ENCODE assay signal across 23 mouse cellular contexts in genomic region chr10:5070941-5071231, GRCm38 (mm10). TPM values are rescaled to one million over a fixed set of nuclear protein-coding genes. Genes with fewer than 3 reads are reported as not detected.
DNase-seq lines count a peak whose midpoint lies in the region; ATAC-seq lines count a peak whose summit lies in the region.
"Had no signal": no experiment of that assay in that cellular context is flagged by ENCODE, and none has a peak within 500 bp of the region (broad histone marks: within the 10 kb centered on the region; RNA-seq: fewer than 3 reads in every experiment).

No protein-coding gene starts in this region.

- H3K9me3 ChIP-seq in heart, embryonic 14.5 days (ENCODE audit: control insufficient read depth, low read length): 0 out of 2 replicates have a peak, but pooled peaks cover 2% of the 10 kb centered on the region
- H3K9me3 ChIP-seq in embryonic facial prominence, embryonic 14.5 days (ENCODE audit: control insufficient read depth, low read length): no peaks in the 10 kb centered on the region
- H3K9me3 ChIP-seq: midbrain, embryonic 12.5 days had no signal

- intact Hi-C loops in heart, postnatal 14 days (cut with DNase I): no loop called here

- H3K9ac ChIP-seq in heart, embryonic 14.5 days (ENCODE audit: low read length): no peak overlapping the region
- no peak overlapping the region for H3K9ac ChIP-seq in embryonic facial prominence, embryonic 14.5 days (ENCODE audit: low read depth, low read length)
- H3K9ac ChIP-seq: midbrain, embryonic 12.5 days had no signal

- no peaks in the 10 kb centered on the region for H3K27me3 ChIP-seq in heart, embryonic 14.5 days (ENCODE audit: control insufficient read depth, insufficient read depth, low read length)
- no peaks in the 10 kb centered on the region for H3K27me3 ChIP-seq in embryonic facial prominence, embryonic 14.5 days (replicated peaks; ENCODE audit: control insufficient read depth, insufficient read depth, low read length)
- H3K27me3 ChIP-seq: midbrain, embryonic 12.5 days had no signal

- 87% methylated on average over 3 of the region's 3 CpGs for WGBS in heart, embryonic 14.5 days
- 24% methylated on average over 3 of the region's 3 CpGs for WGBS in embryonic facial prominence, embryonic 14.5 days

- H3K4me2 ChIP-seq in heart, embryonic 14.5 days (ENCODE audit: low read length): peak overlapping the region; percentile 54
- no peak overlapping the region for H3K4me2 ChIP-seq in embryonic facial prominence, embryonic 14.5 days (ENCODE audit: low read depth, low read length)
- H3K4me2 ChIP-seq: liver, embryonic 11.5 days; midbrain, embryonic 12.5 days had no signal

- DNase-seq in heart, postnatal 14 days: no peak
- DNase-seq in Muller cell, postnatal 12 days (ENCODE audit: inconsistent ontology term): peak; percentile 18
- DNase-seq in embryonic facial prominence, embryonic 14.5 days (ENCODE audit: low spot score): peak; percentile 43
- DNase-seq in mesoderm, embryonic 11.5 days (ENCODE audit: low read depth, low spot score): peak; percentile 34
- DNase-seq in thymus, postnatal 10 days (ENCODE audit: low spot score in 2 of 2): no peak
- DNase-seq in spleen, postnatal 4 days (ENCODE audit: low spot score in 2 of 2): no peak
- DNase-seq: cerebellum, adult 11 months; cerebellum, postnatal 36 days; heart, postnatal 36 days; kidney, adult 11 months; kidney, postnatal 25 days; layer of hippocampus, adult 9-11 months; lung, adult 2 months; lung, postnatal 36 days had no signal

- no peak for ATAC-seq in heart, embryonic 14.5 days (ENCODE audit: insufficient number of reproducible peaks, insufficient read depth, low FRiP score, low read depth)
- ATAC-seq in embryonic facial prominence, embryonic 14.5 days (ENCODE audit: low read depth): 0 out of 2 replicates have a peak, but pooled peaks have one; percentile 20
- ATAC-seq: forebrain, embryonic 14.5 days; hindbrain, embryonic 16.5 days had no signal

- peaks cover 46% of the 10 kb centered on the region for H3K36me3 ChIP-seq in heart, embryonic 14.5 days (ENCODE audit: control insufficient read depth, insufficient read depth, low read length)
- H3K36me3 ChIP-seq in embryonic facial prominence, embryonic 14.5 days (ENCODE audit: control insufficient read depth, insufficient read depth, low read length): peaks cover 13% of the 10 kb centered on the region; the same call in 1 of the 2 replicates
- H3K36me3 ChIP-seq: midbrain, embryonic 12.5 days had no signal

- H3K4me3 ChIP-seq in heart, embryonic 14.5 days (ENCODE audit: control insufficient read depth in 1 of 2, insufficient read depth in 1 of 2, low read depth in 1 of 2, low read length in 2 of 2): no peak overlapping the region
- no peak overlapping the region for H3K4me3 ChIP-seq in embryonic facial prominence, embryonic 14.5 days (ENCODE audit: low read depth, low read length)
- H3K4me3 ChIP-seq: midbrain, embryonic 12.5 days had no signal

- H3K4me1 ChIP-seq in heart, embryonic 14.5 days (ENCODE audit: control insufficient read depth in 2 of 2, insufficient read depth in 2 of 2, low read length in 2 of 2): peaks cover 2 to 5% of the 10 kb centered on the region in 2 experiments; a peak in 2 of 4 replicates
- 0 out of 2 replicates have a peak, but pooled peaks cover 4% of the 10 kb centered on the region for H3K4me1 ChIP-seq in embryonic facial prominence, embryonic 14.5 days (ENCODE audit: control insufficient read depth, insufficient read depth, low read length)
- H3K4me1 ChIP-seq: midbrain, embryonic 12.5 days had no signal

- H3K27ac ChIP-seq in heart, embryonic 14.5 days (replicated peaks in 1 of 2; ENCODE audit: control insufficient read depth in 1 of 2, insufficient read depth in 1 of 2, low read depth in 2 of 2, low read length in 2 of 2): no peak overlapping the region; a peak in 1 of 4 replicates
- no peak overlapping the region; the same call in 1 of the 2 replicates for H3K27ac ChIP-seq in embryonic facial prominence, embryonic 14.5 days (replicated peaks; ENCODE audit: low read depth, low read length)
- H3K27ac ChIP-seq: midbrain, embryonic 12.5 days had no signal

RNA-seq across cellular contexts. Expression of gene Gm10097, which starts 1.9 kb away (rescaled TPM):
- polyA plus RNA-seq in heart, embryonic 14.5 days (2014; fragmentation: Nextera tagmentation; extraction: Ambion mirVana): 0.53 and 0.57 TPM in 2 replicates
- total RNA-seq in heart, postnatal 14 days (2021): under 1 TPM; 0.36 to 0.54 TPM
- polyA plus RNA-seq in embryonic facial prominence, embryonic 14.5 days (2014; fragmentation: Nextera tagmentation; extraction: Ambion mirVana): 0.19 and 0.24 TPM in 2 replicates
- total RNA-seq: adrenal gland, adult 18-20 months; left cerebral cortex, postnatal 10 days; neutrophil, adult 5-6 weeks had no signal
- polyA plus RNA-seq: forebrain, embryonic 14.5 days; gonadal fat pad, adult 2 months; lung, adult 2 months; midbrain, embryonic 12.5 days had no signal

Comparison
In these comparisons a context has a peak if more than half of its experiments do, and no peak if none do; other contexts are left out.
1. DNase-seq: peak in Muller cell, postnatal 12 days (single experiment), embryonic facial prominence, embryonic 14.5 days (single experiment) and mesoderm, embryonic 11.5 days (single experiment); none in heart, postnatal 14 days (0 of 2), thymus, postnatal 10 days (0 of 2) and spleen, postnatal 4 days (0 of 2).